Mouse (Mus musculus): ENCODE results near the gene Slc1a1. TPM values are rescaled to one million over a fixed set of nuclear protein-coding genes. Genes with fewer than 3 reads are reported as not detected.

The Slc1a1 gene
- total and polyA plus RNA-seq, 3 experiments, result 1.3 to 2.9 (median 2.2) TPM

- Histone ChIP-seq H3K9ac (ENCODE audit: low read depth, low read length) (no peak overlapping the region), H3K27me3 (ENCODE audit: control insufficient read depth, insufficient read depth, low read length) (no peaks in the 10 kb centered on the region), H3K4me3 (no peak overlapping the region), H3K36me3 (ENCODE audit: control insufficient read depth, insufficient read depth, low read length) (no peaks in the 10 kb centered on the region), H3K79me2 (replicated peaks; ENCODE audit: control insufficient read depth, insufficient read depth, low read length) (no peaks in the 10 kb centered on the region), H3K4me1 (ENCODE audit: control insufficient read depth, insufficient read depth, low read length) (no peaks in the 10 kb centered on the region), H3K27ac (no peak overlapping the region)
- intact Hi-C loops (cut with DNase I), result no loop called here
- 91% methylated on average over 1 of the region's 1 CpGs for WGBS
- TF ChIP-seq EP300 (IDR thresholded peaks at IDR 0.05; ENCODE audit: insufficient read depth, low read depth, low read length), result no peak
- no peak for DNase-seq
Observed at GRCm38 (mm10) chr19:28896639-28897038, 61.8 kb downstream of the Slc1a1 start.

- H3K36me3 ChIP-seq (ENCODE audit: control insufficient read depth, insufficient read depth, low read length), result no peaks in the 10 kb centered on the region
- H3K27me3 ChIP-seq (ENCODE audit: control insufficient read depth, insufficient read depth, low read length), result no peaks in the 10 kb centered on the region
- no peaks in the 10 kb centered on the region for H3K79me2 ChIP-seq (replicated peaks; ENCODE audit: control insufficient read depth, insufficient read depth, low read length)
- 67% methylated on average over 9 of the region's 9 CpGs for WGBS
- no peak overlapping the region for H3K27ac ChIP-seq
- intact Hi-C loops (cut with DNase I), result no loop called here
- H3K4me1 ChIP-seq (ENCODE audit: control insufficient read depth, insufficient read depth, low read length), result no peaks in the 10 kb centered on the region
- DNase-seq, result no peak
- H3K9ac ChIP-seq (ENCODE audit: low read depth, low read length), result no peak overlapping the region
- no peak for TF ChIP-seq EP300 (IDR thresholded peaks at IDR 0.05; ENCODE audit: insufficient read depth, low read depth, low read length)
- no peak for TF ChIP-seq CTCF (IDR thresholded peaks at IDR 0.05)
- TF ChIP-seq POLR2A (IDR thresholded peaks at IDR 0.05; ENCODE audit: insufficient read depth, low read depth, low read length), result no peak
- no peak overlapping the region for H3K4me3 ChIP-seq
Observed at GRCm38 (mm10) chr19:28897497-28897896, 62.6 kb downstream of the Slc1a1 start.

- H3K36me3 ChIP-seq (ENCODE audit: control insufficient read depth, insufficient read depth, low read length), result no peaks in the 10 kb centered on the region
- TF ChIP-seq POLR2A (IDR thresholded peaks at IDR 0.05; ENCODE audit: insufficient read depth, low read depth, low read length) (no peak), EP300 (IDR thresholded peaks at IDR 0.05; ENCODE audit: insufficient read depth, low read depth, low read length) (no peak), CTCF (IDR thresholded peaks at IDR 0.05) (no peak)
- intact Hi-C loops (cut with DNase I), result no loop called here
- WGBS, result 92% methylated on average over 2 of the region's 2 CpGs
- H3K9ac ChIP-seq (ENCODE audit: low read depth, low read length), result no peak overlapping the region
- H3K79me2 ChIP-seq (replicated peaks; ENCODE audit: control insufficient read depth, insufficient read depth, low read length), result no peaks in the 10 kb centered on the region
- no peaks in the 10 kb centered on the region for H3K4me1 ChIP-seq (ENCODE audit: control insufficient read depth, insufficient read depth, low read length)
- no peaks in the 10 kb centered on the region for H3K27me3 ChIP-seq (ENCODE audit: control insufficient read depth, insufficient read depth, low read length)
- no peak overlapping the region for H3K4me3 ChIP-seq
- DNase-seq, result no peak
- no peak overlapping the region for H3K27ac ChIP-seq
Observed at GRCm38 (mm10) chr19:28900771-28901170, 65.9 kb downstream of the Slc1a1 start.

- H3K79me2 ChIP-seq (replicated peaks; ENCODE audit: control insufficient read depth, insufficient read depth, low read length), result no peaks in the 10 kb centered on the region
- 80% methylated on average over 2 of the region's 2 CpGs for WGBS
- H3K4me3 ChIP-seq, result no peak overlapping the region
- TF ChIP-seq POLR2A (IDR thresholded peaks at IDR 0.05; ENCODE audit: insufficient read depth, low read depth, low read length) (no peak), EP300 (IDR thresholded peaks at IDR 0.05; ENCODE audit: insufficient read depth, low read depth, low read length) (no peak), CTCF (IDR thresholded peaks at IDR 0.05) (no peak)
- intact Hi-C loops (cut with DNase I), result no loop called here
- no peaks in the 10 kb centered on the region for H3K27me3 ChIP-seq (ENCODE audit: control insufficient read depth, insufficient read depth, low read length)
- no peak for DNase-seq
- H3K27ac ChIP-seq, result no peak overlapping the region
- H3K36me3 ChIP-seq (ENCODE audit: control insufficient read depth, insufficient read depth, low read length), result no peaks in the 10 kb centered on the region
- H3K4me1 ChIP-seq (ENCODE audit: control insufficient read depth, insufficient read depth, low read length), result no peaks in the 10 kb centered on the region
- H3K9ac ChIP-seq (ENCODE audit: low read depth, low read length), result no peak overlapping the region
Observed at GRCm38 (mm10) chr19:28902111-28902510, 67.3 kb downstream of the Slc1a1 start.

GRCm38 (mm10) chr19:28902806-28903205 lies 68.0 kb downstream of the Slc1a1 start:
- DNase-seq, result no peak
- H3K79me2 ChIP-seq (replicated peaks; ENCODE audit: control insufficient read depth, insufficient read depth, low read length), result no peaks in the 10 kb centered on the region
- TF ChIP-seq CTCF (IDR thresholded peaks at IDR 0.05) (no peak), EP300 (IDR thresholded peaks at IDR 0.05; ENCODE audit: insufficient read depth, low read depth, low read length) (no peak), POLR2A (IDR thresholded peaks at IDR 0.05; ENCODE audit: insufficient read depth, low read depth, low read length) (no peak)
- no peak overlapping the region for H3K9ac ChIP-seq (ENCODE audit: low read depth, low read length)
- intact Hi-C loops (cut with DNase I), result no loop called here
- 65% methylated on average over 4 of the region's 4 CpGs for WGBS
- H3K4me1 ChIP-seq (ENCODE audit: control insufficient read depth, insufficient read depth, low read length), result no peaks in the 10 kb centered on the region
- H3K4me3 ChIP-seq, result no peak overlapping the region
- H3K27ac ChIP-seq, result no peak overlapping the region
- no peaks in the 10 kb centered on the region for H3K36me3 ChIP-seq (ENCODE audit: control insufficient read depth, insufficient read depth, low read length)
- no peaks in the 10 kb centered on the region for H3K27me3 ChIP-seq (ENCODE audit: control insufficient read depth, insufficient read depth, low read length)

- H3K4me3 ChIP-seq, result no peak overlapping the region
- no peaks in the 10 kb centered on the region for H3K4me1 ChIP-seq (ENCODE audit: control insufficient read depth, insufficient read depth, low read length)
- H3K9ac ChIP-seq (ENCODE audit: low read depth, low read length), result no peak overlapping the region
- DNase-seq, result no peak
- 83% methylated on average over 8 of the region's 8 CpGs for WGBS
- no peak overlapping the region for H3K27ac ChIP-seq
- no peaks in the 10 kb centered on the region for H3K36me3 ChIP-seq (ENCODE audit: control insufficient read depth, insufficient read depth, low read length)
- intact Hi-C loops (cut with DNase I), result no loop called here
- no peak for TF ChIP-seq CTCF (IDR thresholded peaks at IDR 0.05)
- TF ChIP-seq EP300 (IDR thresholded peaks at IDR 0.05; ENCODE audit: insufficient read depth, low read depth, low read length), result no peak
- TF ChIP-seq POLR2A (IDR thresholded peaks at IDR 0.05; ENCODE audit: insufficient read depth, low read depth, low read length), result no peak
- H3K79me2 ChIP-seq (replicated peaks; ENCODE audit: control insufficient read depth, insufficient read depth, low read length), result no peaks in the 10 kb centered on the region
- no peaks in the 10 kb centered on the region for H3K27me3 ChIP-seq (ENCODE audit: control insufficient read depth, insufficient read depth, low read length)
Observed at GRCm38 (mm10) chr19:28903536-28904119, 68.8 kb downstream of the Slc1a1 start.
